Mouse (Mus musculus) E14TG2a.4 (cell line): ENCODE results near the gene Mrps34.

ENCODE experiments used
- CTCF ChIP-seq: conservative IDR thresholded peaks from 2 replicates; pipeline ENCODE4 v1.5.1; 2014; ENCODE audit warnings: low read length
- NANOG ChIP-seq: IDR thresholded peaks from 2 replicates; pipeline ENCODE4 v1.6.1; 2014; ENCODE audit warnings: borderline replicate concordance, low read length, mixed read lengths
- POU5F1 ChIP-seq: IDR thresholded peaks from 2 replicates; pipeline ENCODE4 v1.6.1; 2014; ENCODE audit warnings: low read length, borderline replicate concordance

- no peak for TF ChIP-seq CTCF
- TF ChIP-seq POU5F1, result no peak
- no peak for TF ChIP-seq NANOG
Measured at GRCm38 (mm10) chr17:24932431-24932830, 37.5 kb downstream of the Mrps34 start.
